Comparison of ENCODE assay signal across 8 mouse cellular contexts in the genomic region with DNA sequence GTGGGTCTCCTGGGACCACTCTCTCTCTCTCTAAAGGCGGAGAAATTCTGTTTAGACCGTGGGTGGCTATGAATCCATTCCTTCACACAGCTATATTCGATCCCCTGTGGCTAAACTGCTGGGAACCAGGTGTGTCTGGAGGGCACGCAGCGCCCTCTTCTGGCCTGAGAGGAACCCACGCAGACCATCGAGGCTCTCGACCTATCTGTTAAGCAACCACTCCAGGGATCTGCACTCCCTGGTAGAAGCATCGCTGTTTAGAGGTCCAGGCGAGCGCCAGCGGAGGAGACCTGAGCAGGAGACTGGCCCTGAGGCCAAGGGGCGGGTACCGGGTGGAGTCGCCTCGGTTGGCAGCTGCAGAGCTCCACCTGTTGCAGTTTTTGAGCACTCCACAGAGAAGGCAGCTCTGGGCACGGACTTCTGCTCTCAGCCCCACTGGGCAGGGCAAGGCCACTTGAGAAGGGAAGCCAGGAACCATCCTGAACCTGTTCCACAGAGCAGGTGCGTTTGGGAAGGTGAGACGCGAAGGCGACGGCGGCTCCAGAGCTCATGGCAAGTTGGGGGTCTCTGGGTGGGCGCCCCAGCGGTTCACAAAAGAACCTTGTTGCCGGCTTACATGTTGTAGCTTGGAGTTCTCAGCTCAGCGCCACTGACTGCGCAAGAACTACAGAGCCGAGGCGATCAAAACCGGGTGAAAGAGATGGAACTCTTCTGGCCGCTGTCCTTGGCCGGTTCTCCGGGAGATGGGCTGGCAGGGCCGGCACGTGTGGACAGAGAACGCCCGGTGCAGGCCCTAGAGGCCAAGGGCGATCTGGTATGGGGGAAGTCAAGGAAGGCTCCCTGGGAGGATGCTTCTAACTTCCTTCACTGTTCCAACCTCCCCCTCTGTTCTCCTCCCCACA. TPM values are rescaled to one million over a fixed set of nuclear protein-coding genes. Genes with fewer than 3 reads are reported as not detected.
DNase-seq lines count a peak whose midpoint lies in the region; ATAC-seq and TF ChIP-seq lines count a peak whose summit lies in the region.

A gene (plus strand): TSS at position 199 of the 902 bp plus-strand sequence.

- H3K4me3 ChIP-seq in CH12.LX (replicated peaks in 1 of 3; ENCODE audit: low read depth in 2 of 3, low read length in 2 of 3, poor library complexity in 1 of 3), result peak within 1 kb of the TSS; percentile 1 to 51 (median 28)
- peak within 1 kb of the TSS; percentile 50 for H3K4me3 ChIP-seq in forebrain, embryonic 11.5 days (ENCODE audit: low read depth, low read length)
- peak within 1 kb of the TSS; percentile 53 for H3K4me3 ChIP-seq in liver, postnatal 0 days (ENCODE audit: low read depth, low read length)
- H3K4me3 ChIP-seq in neural tube, embryonic 13.5 days, result peak within 1 kb of the TSS; percentile 53

- ATAC-seq in forebrain, embryonic 11.5 days (replicated peaks; ENCODE audit: low FRiP score), result peak; percentile 73
- ATAC-seq in liver, postnatal 0 days, result peak; percentile 77
- peak; percentile 57; the same call in 1 of the 2 replicates for ATAC-seq in neural tube, embryonic 13.5 days (ENCODE audit: low read depth)

- TF ChIP-seq POLR2A in CH12.LX (IDR thresholded peaks at IDR 0.05; ENCODE audit: low read depth, low read length), result no peak

- DNase-seq in CH12.LX (ENCODE audit: extremely low read depth), result peak; percentile 82
- peak; percentile 70 for DNase-seq in c-Kit-positive CD71-negative TER-119-negative erythroid progenitor cells, embryonic 14.5 days (ENCODE audit: low read depth)
- DNase-seq in forebrain, embryonic 11.5 days (ENCODE audit: low spot score), result peak; percentile 86
- DNase-seq in heart, postnatal 10 days, result peak; percentile 66 to 77
- DNase-seq in kidney, postnatal 4 days, result peak; percentile 80 to 84
- peak; percentile 83 for DNase-seq in liver, postnatal 0 days
- DNase-seq in testis, postnatal 10 days (ENCODE audit: low spot score), result peak; percentile 81

- no peaks in the 10 kb centered on the region for H3K36me3 ChIP-seq in CH12.LX (replicated peaks in 1 of 2; ENCODE audit: control insufficient read depth in 1 of 2, insufficient read depth in 1 of 2, low read length in 1 of 2)
- no peaks in the 10 kb centered on the region for H3K36me3 ChIP-seq in forebrain, embryonic 11.5 days (ENCODE audit: control insufficient read depth, insufficient read depth, low read length)
- H3K36me3 ChIP-seq in liver, postnatal 0 days (replicated peaks; ENCODE audit: insufficient read depth, low read length), result no peaks in the 10 kb centered on the region
- no peaks in the 10 kb centered on the region for H3K36me3 ChIP-seq in neural tube, embryonic 13.5 days

- in situ Hi-C loops in CH12.LX (cut with MboI; ENCODE audit: low pct_ligation_motif_present, low pct_unique_long_range_greater_than_20kb, low sequenced_read_pairs), result loop anchor here (10.0 kb wide), 1 partner anchor 880 kb away; no protein-coding TSS in a partner anchor

- no peak for TF ChIP-seq EP300 in CH12.LX (IDR thresholded peaks at IDR 0.05; ENCODE audit: low read length)
- TF ChIP-seq EP300 in liver, postnatal 0 days (IDR thresholded peaks at IDR 0.05; ENCODE audit: low read depth), result no peak

- peaks cover 5 to 24% of the 10 kb centered on the region in 2 experiments; a peak in 3 of 4 replicates for H3K4me1 ChIP-seq in CH12.LX (ENCODE audit: control insufficient read depth in 1 of 2, insufficient read depth in 2 of 2)
- H3K4me1 ChIP-seq in forebrain, embryonic 11.5 days (replicated peaks; ENCODE audit: control insufficient read depth, insufficient read depth, low read length), result peaks cover 16% of the 10 kb centered on the region
- peaks cover 14% of the 10 kb centered on the region for H3K4me1 ChIP-seq in liver, postnatal 0 days (ENCODE audit: insufficient read depth)
- peaks cover 36% of the 10 kb centered on the region for H3K4me1 ChIP-seq in neural tube, embryonic 13.5 days (replicated peaks)

- no peaks in the 10 kb centered on the region for H3K79me2 ChIP-seq in CH12.LX (replicated peaks; ENCODE audit: control insufficient read depth, extremely low read depth, insufficient read depth, poor library complexity, severe bottlenecking)

- H3K9me3 ChIP-seq in CH12.LX (replicated peaks; ENCODE audit: low read length), result peaks cover 11% of the 10 kb centered on the region
- H3K9me3 ChIP-seq in forebrain, embryonic 11.5 days (ENCODE audit: control insufficient read depth, low read length), result no peaks in the 10 kb centered on the region
- no peaks in the 10 kb centered on the region for H3K9me3 ChIP-seq in liver, postnatal 0 days (ENCODE audit: low read length)
- H3K9me3 ChIP-seq in neural tube, embryonic 13.5 days, result no peaks in the 10 kb centered on the region

- peaks cover 51% of the 10 kb centered on the region for H3K27me3 ChIP-seq in CH12.LX (replicated peaks)
- H3K27me3 ChIP-seq in forebrain, embryonic 11.5 days (ENCODE audit: control insufficient read depth, insufficient read depth, low read length), result peaks cover 46% of the 10 kb centered on the region
- H3K27me3 ChIP-seq in liver, postnatal 0 days (ENCODE audit: insufficient read depth, low read length), result peaks cover 58% of the 10 kb centered on the region
- peaks cover 77% of the 10 kb centered on the region for H3K27me3 ChIP-seq in neural tube, embryonic 13.5 days

- TF ChIP-seq RAD21 in CH12.LX (IDR thresholded peaks at IDR 0.05; ENCODE audit: low read depth, low read length), result peak; percentile 81

- intact Hi-C loops in heart, postnatal 10 days (cut with DNase I), result loop anchor here (5.0 kb wide), 2 partner anchors 62 to 143 kb away; no protein-coding TSS in a partner anchor

- WGBS in forebrain, embryonic 11.5 days, result 2% methylated on average over 39 of the region's 39 CpGs
- WGBS in liver, postnatal 0 days (ENCODE audit: insufficient replicate concordance), result 2% methylated on average over 39 of the region's 39 CpGs
- 1% methylated on average over 39 of the region's 39 CpGs for WGBS in neural tube, embryonic 13.5 days

- dilution Hi-C loops in CH12.LX (cut with MboI; ENCODE audit: extremely low pct_ligation_motif_present, extremely low pct_unique_long_range_greater_than_20kb, low sequenced_read_pairs), result no loop called here

- H3K9ac ChIP-seq in CH12.LX (ENCODE audit: insufficient read depth, low read depth), result peak within 1 kb of the TSS; percentile 9; the same call in 1 of the 2 replicates
- H3K9ac ChIP-seq in forebrain, embryonic 11.5 days (ENCODE audit: low read length), result peak within 1 kb of the TSS; percentile 47
- H3K9ac ChIP-seq in liver, postnatal 0 days (replicated peaks), result 0 out of 2 replicates have a peak within 1 kb of the TSS, but pooled peaks have one; percentile 18
- peak within 1 kb of the TSS; percentile 70 for H3K9ac ChIP-seq in neural tube, embryonic 13.5 days

- no peak within 1 kb of the TSS for H3K27ac ChIP-seq in CH12.LX (ENCODE audit: insufficient read depth, low read depth)
- no peak within 1 kb of the TSS for H3K27ac ChIP-seq in forebrain, embryonic 11.5 days (ENCODE audit: low read depth, low read length)
- no peak within 1 kb of the TSS for H3K27ac ChIP-seq in liver, postnatal 0 days (ENCODE audit: low read depth)
- H3K27ac ChIP-seq in neural tube, embryonic 13.5 days (replicated peaks), result no peak within 1 kb of the TSS

- H3K4me2 ChIP-seq in CH12.LX (ENCODE audit: insufficient read depth, low read depth, poor library complexity, severe bottlenecking), result peak within 1 kb of the TSS; percentile 82
- peak within 1 kb of the TSS; percentile 96 for H3K4me2 ChIP-seq in forebrain, embryonic 11.5 days (ENCODE audit: low read depth, low read length, severe bottlenecking)
- H3K4me2 ChIP-seq in liver, postnatal 0 days (ENCODE audit: low read depth, low read length), result peak within 1 kb of the TSS; percentile 76
- peak within 1 kb of the TSS; percentile 97 for H3K4me2 ChIP-seq in neural tube, embryonic 13.5 days

- peak; percentile 60 to 85; a peak in 3 of 4 replicates for TF ChIP-seq CTCF in CH12.LX (conservative IDR thresholded peaks at IDR 0.05 in 1 of 2, IDR thresholded peaks at IDR 0.05 in 1 of 2; ENCODE audit: low read depth in 2 of 2, low read length in 2 of 2)
- TF ChIP-seq CTCF in liver, postnatal 0 days (IDR thresholded peaks at IDR 0.05; ENCODE audit: low read depth), result peak; percentile 86

TF ChIP-seq in CH12.LX, 34 proteins besides CTCF, POLR2A, EP300 and RAD21:
- TF ChIP-seq MAFK (IDR thresholded peaks at IDR 0.05; ENCODE audit: insufficient replicate concordance, low read length), result no peak
- no peak for TF ChIP-seq E2F4 (IDR thresholded peaks at IDR 0.05; ENCODE audit: insufficient replicate concordance, low read depth, low read length)
- no peak for TF ChIP-seq TBP (conservative IDR thresholded peaks at IDR 0.05; ENCODE audit: low read depth, low read length)
- peak; percentile 38; the same call in 1 of the 2 replicates for TF ChIP-seq TCF12 (IDR thresholded peaks at IDR 0.05; ENCODE audit: low read depth, low read length)
- 0 out of 2 replicates have a peak, but pooled peaks have one; percentile 17 for TF ChIP-seq NELFE (IDR thresholded peaks at IDR 0.05; ENCODE audit: low read depth, low read length)
- peak; percentile 56; the same call in 1 of the 2 replicates for TF ChIP-seq MXI1 (IDR thresholded peaks at IDR 0.05; ENCODE audit: low read depth, low read length)
- peak; percentile 37; the same call in 1 of the 2 replicates for TF ChIP-seq IRF4 (IDR thresholded peaks at IDR 0.05; ENCODE audit: low read depth, low read length)
- peak; percentile 65 for TF ChIP-seq BHLHE40 (IDR thresholded peaks at IDR 0.05; ENCODE audit: low read depth, low read length)
- TF ChIP-seq ZC3H11A (IDR thresholded peaks at IDR 0.05; ENCODE audit: low read depth, low read length), result peak; percentile 29; the same call in 1 of the 2 replicates
- peak; percentile 64; the same call in 1 of the 2 replicates for TF ChIP-seq SIN3A (IDR thresholded peaks at IDR 0.05; ENCODE audit: low read length)
- TF ChIP-seq MYC (IDR thresholded peaks at IDR 0.05; ENCODE audit: low read depth, low read length), result 0 out of 2 replicates have a peak, but pooled peaks have one; percentile 35
- 0 out of 2 replicates have a peak, but pooled peaks have one; percentile 54 for TF ChIP-seq UBTF (IDR thresholded peaks at IDR 0.05; ENCODE audit: low read depth, low read length)
- TF ChIP-seq SMC3 (IDR thresholded peaks at IDR 0.05; ENCODE audit: low read depth, low read length), result peak; percentile 83
- 0 out of 2 replicates have a peak, but pooled peaks have one; percentile 45 for TF ChIP-seq MAX (IDR thresholded peaks at IDR 0.05; ENCODE audit: low read length)

RNA-seq across cellular contexts. Expression of the gene that starts here (rescaled TPM):
- total RNA-seq in CH12.LX (2012; rRNA removed) (0.08 and 0.13 TPM in 2 replicates), CH12.LX (2014; rRNA removed) (not detected in 2 replicates)
- polyA plus RNA-seq in CH12.LX (2012; ENCODE audit: insufficient read length, low read depth), result not detected in 2 replicates
- 0.33 and 0.79 TPM in 2 replicates for polyA plus RNA-seq in forebrain, embryonic 11.5 days (2014; fragmentation: Nextera tagmentation; extraction: Ambion mirVana)
- total RNA-seq in heart, postnatal 10 days (2021), result under 1 TPM; 0.62 to 0.74 TPM
- 1.3 TPM in 2 replicates for polyA plus RNA-seq in liver, postnatal 0 days (2015; fragmentation: Nextera tagmentation; extraction: Ambion mirVana)
- 0.42 and 0.55 TPM in 2 replicates for polyA plus RNA-seq in neural tube, embryonic 13.5 days (2015; fragmentation: Nextera tagmentation; extraction: Ambion mirVana)

Comparison
In these comparisons a context has a peak if more than half of its experiments do, and no peak if none do; other contexts are left out.
1. Peak in DNase-seq, H3K4me3 ChIP-seq, H3K9ac ChIP-seq and H3K4me2 ChIP-seq in CH12.LX; RNA of the gene not detected or under 1 TPM.
2. Peak in DNase-seq, ATAC-seq, H3K4me3 ChIP-seq, H3K9ac ChIP-seq and H3K4me2 ChIP-seq in forebrain, embryonic 11.5 days; RNA of the gene not detected or under 1 TPM.
3. Peak in DNase-seq in heart, postnatal 10 days; RNA of the gene not detected or under 1 TPM.
4. Peak in ATAC-seq, H3K4me3 ChIP-seq, H3K9ac ChIP-seq and H3K4me2 ChIP-seq in neural tube, embryonic 13.5 days; RNA of the gene not detected or under 1 TPM.
5. H3K9ac ChIP-seq: peak in every context shown above with its lines; median percentile 70 in neural tube, embryonic 13.5 days; 47 in forebrain, embryonic 11.5 days; 18 in liver, postnatal 0 days; 9 in CH12.LX.